Mouse (Mus musculus) heart, adult 2 months (tissue): ENCODE results near the gene St7. TPM values are rescaled to one million over a fixed set of nuclear protein-coding genes. Genes with fewer than 3 reads are reported as not detected.
A peak's percentile ranks its signal among the peaks of the same experiment; 100 is the strongest.

Experiments used
- DNase-seq, 2 experiments: peaks; one replicate each; pipeline ENCODE4 v3.0.0; 2021
- H3K27ac ChIP-seq: fragments of 200-600 bp; 2 replicates; pipeline ENCODE4 v1.8.1; 2022
- H3K27me3 ChIP-seq: fragments of 200-500 bp; 2 replicates; pipeline ENCODE4 v1.6.1; 2012; ENCODE audit warnings: mild to moderate bottlenecking, low read length, inconsistent platforms, mixed read lengths; ENCODE audit not compliant: control insufficient read depth, insufficient read depth
- H3K36me3 ChIP-seq: fragments of 200-500 bp; 2 replicates; pipeline ENCODE4 v1.6.1; 2012; ENCODE audit warnings: low read length, inconsistent platforms; ENCODE audit not compliant: control insufficient read depth, insufficient read depth
- H3K4me1 ChIP-seq: fragments of 200-500 bp; 2 replicates; pipeline ENCODE4 v1.6.1; 2011; ENCODE audit warnings: low read length; ENCODE audit not compliant: control insufficient read depth, insufficient read depth
- H3K4me3 ChIP-seq: fragments of 200-600 bp; 2 replicates; pipeline ENCODE4 v1.8.1; 2022
- H3K79me2 ChIP-seq: fragments of 200-500 bp; replicated peaks from 2 replicates; pipeline ENCODE4 v1.6.1; 2012; ENCODE audit warnings: mild to moderate bottlenecking, inconsistent platforms, low read length, moderate library complexity, mixed read lengths; ENCODE audit not compliant: control insufficient read depth, insufficient read depth
- H3K9ac ChIP-seq: fragments of 200-500 bp; 2 replicates; pipeline ENCODE4 v1.6.1; 2012; ENCODE audit warnings: low read depth, mild to moderate bottlenecking, control low read depth, inconsistent platforms, low read length, mixed read lengths
- CTCF ChIP-seq: fragments of 200-600 bp; IDR thresholded peaks from 2 replicates; pipeline ENCODE4 v1.8.1; 2022; ENCODE audit warnings: antibody characterized with exemption, mild to moderate bottlenecking, moderate library complexity
- EP300 ChIP-seq: fragments of 200-500 bp; IDR thresholded peaks from 2 replicates; pipeline ENCODE4 v1.6.1; 2011; ENCODE audit warnings: low read depth, low read length, control low read depth; ENCODE audit not compliant: insufficient read depth
- POLR2A ChIP-seq: fragments of 200-500 bp; IDR thresholded peaks from 2 replicates; pipeline ENCODE4 v1.6.1; 2011; ENCODE audit warnings: mild to moderate bottlenecking, low read depth, low read length, control low read depth; ENCODE audit not compliant: insufficient read depth
- WGBS: fragments of 180-500 bp; shearing (Covaris S2); methylation state at CpG from one replicate; pipeline ENCODE4 v1.1.7; 2018; 5-methylcytosine and 5-hydroxymethylcytosine counted together
- intact Hi-C: fragments of 180-260 bp; cut with DNase I; formaldehyde crosslinking; loops from one replicate; pipeline ENCODE4 v1.15.1; 2025
- polyA plus RNA-seq: library from polyadenylated mRNA; depleted of rRNA; stranded (reverse); fragments of >200 nt; gene quantifications from 2 replicates; pipeline ENCODE4 v1.2.3, GENCODE M21; 2012
- total RNA-seq, 2 experiments: library from RNA; stranded (reverse); gene quantifications; 2 replicates each; pipeline ENCODE4 v1.2.3; 2021

St7 gene
- total and polyA plus RNA-seq, 3 experiments, result 12.0 to 19.5 (median 16.9) TPM

- Histone ChIP-seq H3K79me2 (peaks cover 2% of the 10 kb centered on the region; the same call in 1 of the 2 replicates), H3K36me3 (peaks cover 2% of the 10 kb centered on the region; the same call in 1 of the 2 replicates), H3K4me1 (peaks cover 2% of the 10 kb centered on the region), H3K4me3 (no peak overlapping the region), H3K27me3 (no peaks in the 10 kb centered on the region), H3K9ac (no peak overlapping the region), H3K27ac (peak overlapping the region; percentile 27)
- whole genome bisulfite sequencing, result 48% methylated on average over 3 of the region's 3 CpGs
- DNase-seq, result no peak
- intact Hi-C loops, result no loop called here
- TF ChIP-seq EP300, result no peak
- no peak for TF ChIP-seq POLR2A
- TF ChIP-seq CTCF, result no peak
Observed at GRCm38 (mm10) chr6:17772514-17772913, 79.8 kb downstream of the St7 start.

GRCm38 (mm10) chr6:17776041-17776440 lies 83.3 kb downstream of the St7 start:
- Histone ChIP-seq H3K27ac (peak overlapping the region; percentile 2; the same call in 1 of the 2 replicates), H3K9ac (peak overlapping the region; percentile 45; the same call in 1 of the 2 replicates), H3K36me3 (peaks cover 2% of the 10 kb centered on the region; the same call in 1 of the 2 replicates), H3K4me1 (peaks cover 2% of the 10 kb centered on the region), H3K4me3 (no peak overlapping the region), H3K27me3 (no peaks in the 10 kb centered on the region), H3K79me2 (peaks cover 2% of the 10 kb centered on the region; the same call in 1 of the 2 replicates)
- no peak for DNase-seq
- intact Hi-C loops, result no loop called here
- TF ChIP-seq CTCF, result no peak
- TF ChIP-seq POLR2A, result no peak
- TF ChIP-seq EP300, result no peak
- WGBS, result 46% methylated on average over 7 of the region's 7 CpGs

GRCm38 (mm10) chr6:17777018-17777799 lies 84.5 kb downstream of the St7 start:
- WGBS, result 95% methylated on average over 6 of the region's 6 CpGs
- H3K27me3 ChIP-seq, result no peaks in the 10 kb centered on the region
- no peak for DNase-seq
- no peak overlapping the region for H3K4me3 ChIP-seq
- no peak overlapping the region for H3K27ac ChIP-seq
- peaks cover 2% of the 10 kb centered on the region for H3K4me1 ChIP-seq
- no peak overlapping the region for H3K9ac ChIP-seq
- peaks cover 2% of the 10 kb centered on the region; the same call in 1 of the 2 replicates for H3K79me2 ChIP-seq
- intact Hi-C loops, result no loop called here
- TF ChIP-seq CTCF, result no peak
- TF ChIP-seq EP300, result no peak
- TF ChIP-seq POLR2A, result no peak
- peaks cover 2% of the 10 kb centered on the region; the same call in 1 of the 2 replicates for H3K36me3 ChIP-seq

DNA sequence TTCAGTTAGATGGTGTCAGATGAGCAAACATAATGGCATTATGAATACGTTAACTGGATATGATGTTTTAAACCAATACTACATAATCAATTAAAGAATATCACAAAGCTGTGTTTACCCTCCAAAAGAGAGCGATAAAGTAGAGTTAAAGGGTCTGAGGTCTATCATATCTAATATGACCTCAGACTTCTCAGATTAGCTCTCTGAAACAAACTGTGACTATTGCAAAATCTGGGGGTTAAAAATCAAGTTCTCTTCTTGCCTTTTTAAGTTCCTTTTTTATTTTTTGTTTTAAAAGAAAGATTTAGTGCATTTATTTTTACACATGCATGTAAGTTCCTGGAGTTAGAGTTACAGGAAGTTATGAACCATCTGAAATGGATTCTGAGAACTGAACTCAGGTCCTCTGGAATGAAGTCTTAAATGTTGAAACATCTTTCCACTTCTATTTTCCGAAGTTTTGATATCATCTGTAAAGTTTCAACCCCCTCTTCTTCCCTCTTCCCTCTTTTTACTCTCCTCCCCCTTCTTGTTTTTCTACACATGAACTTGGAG lies 86.0 kb downstream of the St7 start:
- Histone ChIP-seq H3K9ac (no peak overlapping the region), H3K4me1 (peaks cover 2% of the 10 kb centered on the region), H3K79me2 (peaks cover 2% of the 10 kb centered on the region; the same call in 1 of the 2 replicates), H3K36me3 (peaks cover 2% of the 10 kb centered on the region; the same call in 1 of the 2 replicates), H3K27ac (no peak overlapping the region), H3K4me3 (no peak overlapping the region), H3K27me3 (no peaks in the 10 kb centered on the region)
- intact Hi-C loops, result no loop called here
- WGBS, result 88% methylated on average over 3 of the region's 3 CpGs
- no peak for DNase-seq
- TF ChIP-seq EP300, result no peak
- no peak for TF ChIP-seq CTCF
- TF ChIP-seq POLR2A, result no peak

DNA sequence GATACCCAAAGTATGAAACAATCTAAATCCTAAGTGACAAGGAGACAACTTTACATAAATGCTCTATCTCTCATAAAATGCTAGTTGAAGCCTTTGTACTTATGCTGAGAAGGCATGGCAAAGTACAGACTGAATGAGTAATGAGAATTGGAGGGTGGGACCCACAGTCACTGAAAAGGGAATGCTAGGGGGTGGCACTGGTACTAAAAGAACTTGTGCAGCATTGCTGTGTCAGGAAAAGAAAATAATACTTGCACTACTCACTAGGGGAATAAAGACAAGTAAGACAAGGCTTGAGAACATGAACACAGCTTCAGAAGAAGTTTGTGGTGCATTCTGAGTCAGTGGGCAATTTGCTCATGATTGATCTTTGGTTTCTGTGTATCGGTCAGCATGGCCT lies 90.8 kb downstream of the St7 start:
- WGBS, result 90% methylated on average over 1 of the region's 1 CpGs
- peaks cover 3% of the 10 kb centered on the region; the same call in 1 of the 2 replicates for H3K4me1 ChIP-seq
- H3K27me3 ChIP-seq, result no peaks in the 10 kb centered on the region
- no peak for DNase-seq
- intact Hi-C loops, result no loop called here
- H3K36me3 ChIP-seq, result peaks cover 12% of the 10 kb centered on the region
- no peak overlapping the region for H3K4me3 ChIP-seq
- H3K9ac ChIP-seq, result no peak overlapping the region
- H3K79me2 ChIP-seq, result peaks cover 2% of the 10 kb centered on the region
- TF ChIP-seq CTCF, result no peak
- TF ChIP-seq POLR2A, result no peak
- TF ChIP-seq EP300, result no peak
- no peak overlapping the region for H3K27ac ChIP-seq

DNA sequence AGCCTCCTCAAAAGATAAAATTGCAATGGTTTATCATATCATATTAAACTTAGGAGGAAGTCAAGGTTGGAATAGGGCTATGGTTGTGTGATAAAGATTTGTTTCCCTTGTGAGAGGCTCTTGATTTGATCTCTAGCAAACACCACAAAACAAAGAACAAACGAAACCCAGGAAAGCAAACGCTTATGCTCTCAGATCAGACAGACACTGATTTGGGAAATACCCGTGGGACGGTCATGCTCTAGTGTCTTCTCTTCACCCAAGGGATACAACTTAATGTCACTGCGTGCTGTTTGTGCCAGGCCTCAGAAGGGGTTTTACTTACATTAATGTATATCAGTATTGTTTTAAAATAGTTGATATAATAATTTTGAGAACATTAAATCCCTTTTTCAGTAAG lies 91.8 kb downstream of the St7 start:
- H3K27ac ChIP-seq, result no peak overlapping the region
- peaks cover 4% of the 10 kb centered on the region for H3K79me2 ChIP-seq
- 71% methylated on average over 5 of the region's 5 CpGs for WGBS
- H3K36me3 ChIP-seq, result peaks cover 12% of the 10 kb centered on the region
- TF ChIP-seq POLR2A (no peak), EP300 (no peak), CTCF (no peak)
- intact Hi-C loops, result no loop called here
- no peak for DNase-seq
- H3K27me3 ChIP-seq, result no peaks in the 10 kb centered on the region
- no peak overlapping the region for H3K9ac ChIP-seq
- no peak overlapping the region for H3K4me3 ChIP-seq
- peaks cover 4% of the 10 kb centered on the region; the same call in 1 of the 2 replicates for H3K4me1 ChIP-seq
